Comparison of ENCODE assay signal across 8 mouse cellular contexts in genomic region chr9:106643128-106643527, GRCm38 (mm10). TPM values are rescaled to one million over a fixed set of nuclear protein-coding genes. Genes with fewer than 3 reads are reported as not detected.
DNase-seq lines count a peak whose midpoint lies in the region; ATAC-seq and TF ChIP-seq lines count a peak whose summit lies in the region.

No protein-coding gene starts in this region.

- WGBS in liver, postnatal 0 days (ENCODE audit: insufficient replicate concordance): 20% methylated on average over 7 of the region's 7 CpGs

- DNase-seq in B cell, adult 2 months: peak; percentile 77 to 78
- DNase-seq in MEL-GATA-1-ER (ENCODE audit: extremely low read depth, low read depth): peak; percentile 67
- DNase-seq in cerebellum, adult 8-10 months: peak; percentile 56
- DNase-seq in gastrocnemius, postnatal 10 days: peak; percentile 76
- DNase-seq in kidney, postnatal 14 days: peak; percentile 61
- peak; percentile 92 for DNase-seq in liver, postnatal 0 days
- peak; percentile 67 for DNase-seq in retina, postnatal 7 days (ENCODE audit: low read depth, low spot score)
- DNase-seq in urinary bladder, postnatal 36 days (ENCODE audit: low spot score in 2 of 2): peak; percentile 11 to 62

- no peak overlapping the region for H3K27ac ChIP-seq in liver, postnatal 0 days (ENCODE audit: low read depth)

- no peak overlapping the region for H3K4me3 ChIP-seq in liver, postnatal 0 days (ENCODE audit: low read depth, low read length)

- H3K9me3 ChIP-seq in liver, postnatal 0 days (ENCODE audit: low read length): no peaks in the 10 kb centered on the region

- H3K4me2 ChIP-seq in liver, postnatal 0 days (ENCODE audit: low read depth, low read length): no peak overlapping the region

- H3K36me3 ChIP-seq in liver, postnatal 0 days (replicated peaks; ENCODE audit: insufficient read depth, low read length): no peaks in the 10 kb centered on the region

- H3K9ac ChIP-seq in liver, postnatal 0 days (replicated peaks): no peak overlapping the region

- no peaks in the 10 kb centered on the region for H3K4me1 ChIP-seq in liver, postnatal 0 days (ENCODE audit: insufficient read depth)

- TF ChIP-seq EP300 in liver, postnatal 0 days (IDR thresholded peaks at IDR 0.05; ENCODE audit: low read depth): no peak

- peak; percentile 95 for ATAC-seq in liver, postnatal 0 days

- TF ChIP-seq CTCF in liver, postnatal 0 days (IDR thresholded peaks at IDR 0.05; ENCODE audit: low read depth): peak; percentile 97

- no peaks in the 10 kb centered on the region for H3K27me3 ChIP-seq in liver, postnatal 0 days (ENCODE audit: insufficient read depth, low read length)

RNA-seq across cellular contexts. Expression of gene Grm2, which starts 12.8 kb away (rescaled TPM):
- under 1 TPM in 1 of 2 experiments, not detected in 1; 0.09 TPM for total RNA-seq in gastrocnemius, postnatal 10 days (2021)
- polyA plus RNA-seq in liver, postnatal 0 days (2015; fragmentation: Nextera tagmentation; extraction: Ambion mirVana): not detected in 2 replicates

RNA-seq across cellular contexts. Expression of gene Iqcf6, which starts 16.7 kb away (rescaled TPM):
- not detected for total RNA-seq in gastrocnemius, postnatal 10 days (2021)
- not detected in 2 replicates for polyA plus RNA-seq in liver, postnatal 0 days (2015; fragmentation: Nextera tagmentation; extraction: Ambion mirVana)

RNA-seq across cellular contexts. Expression of gene Tex264, which starts 42.6 kb away (rescaled TPM):
- total RNA-seq in gastrocnemius, postnatal 10 days (2021): 10 to 100 TPM; 18.9 to 21.7 TPM
- polyA plus RNA-seq in liver, postnatal 0 days (2015; fragmentation: Nextera tagmentation; extraction: Ambion mirVana): 25.6 and 33.1 TPM in 2 replicates

Comparison
In these comparisons a context has a peak if more than half of its experiments do, and no peak if none do; other contexts are left out.
1. DNase-seq: peak in every context shown above with its lines; median percentile 92 in liver, postnatal 0 days; 78 in B cell, adult 2 months; 76 in gastrocnemius, postnatal 10 days; 67 in MEL-GATA-1-ER; 67 in retina, postnatal 7 days; 61 in kidney, postnatal 14 days; 56 in cerebellum, adult 8-10 months; 36 in urinary bladder, postnatal 36 days.